Mouse (Mus musculus): ENCODE measurements around the gene Zfp111. TPM values are rescaled to one million over a fixed set of nuclear protein-coding genes. Genes with fewer than 3 reads are reported as not detected.

Zfp111 gene
- total RNA-seq (2021) = 9.5 TPM in 2 replicates
- long read RNA-seq, experiment 1, full-length matches to known transcripts = 4 of 5 reads
- long read RNA-seq, experiment 1, partial matches to known transcripts = 0 of 5 reads
- long read RNA-seq, experiment 1, other reads (novel, unspliced or antisense) = 1 of 5 reads
- long read RNA-seq, experiment 2, full-length matches to known transcripts = 5 of 6 reads
- long read RNA-seq, experiment 2, partial matches to known transcripts = 0 of 6 reads
- long read RNA-seq, experiment 2, other reads (novel, unspliced or antisense) = 1 of 6 reads

DNA sequence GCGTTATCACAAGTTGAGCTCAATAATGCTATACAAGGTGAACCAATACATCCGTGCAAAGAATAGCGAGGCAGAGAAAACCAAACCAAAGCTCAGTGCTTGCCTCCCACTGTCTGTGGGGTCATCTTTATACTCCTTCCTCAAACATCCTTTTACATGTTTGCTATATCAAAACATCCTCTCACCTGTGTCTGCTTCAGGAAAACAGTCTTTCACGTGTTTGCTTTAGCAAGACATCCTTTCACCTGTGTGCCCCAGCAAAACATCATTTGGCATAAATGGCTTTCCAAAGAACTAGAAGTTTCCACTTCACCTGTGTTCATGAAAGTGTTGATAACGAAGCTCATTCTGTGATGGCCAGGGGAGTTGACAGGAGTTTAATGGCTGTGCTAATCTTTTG, at the start of gene Zfp111:
Zfp111 (minus strand) TSS at position 101 of the 400 bp plus-strand sequence.
- DNase-seq = no peak

DNA sequence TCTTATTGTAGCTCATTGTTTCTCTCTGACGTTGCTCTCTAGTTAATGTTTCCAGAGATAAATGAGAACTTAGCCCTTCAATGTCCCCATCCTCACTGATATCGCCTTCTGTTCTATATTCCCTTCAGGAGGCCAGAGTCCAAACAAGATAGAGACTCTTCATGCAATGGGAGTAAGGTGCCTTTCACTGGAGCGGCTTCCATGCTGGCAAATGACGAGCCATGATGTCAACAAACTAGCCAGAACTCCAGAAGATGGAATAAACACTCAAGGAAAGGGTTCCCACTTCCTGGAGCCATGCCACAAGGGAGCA, 48.7 kb upstream of the Zfp111 start:
- no peak for DNase-seq

DNA sequence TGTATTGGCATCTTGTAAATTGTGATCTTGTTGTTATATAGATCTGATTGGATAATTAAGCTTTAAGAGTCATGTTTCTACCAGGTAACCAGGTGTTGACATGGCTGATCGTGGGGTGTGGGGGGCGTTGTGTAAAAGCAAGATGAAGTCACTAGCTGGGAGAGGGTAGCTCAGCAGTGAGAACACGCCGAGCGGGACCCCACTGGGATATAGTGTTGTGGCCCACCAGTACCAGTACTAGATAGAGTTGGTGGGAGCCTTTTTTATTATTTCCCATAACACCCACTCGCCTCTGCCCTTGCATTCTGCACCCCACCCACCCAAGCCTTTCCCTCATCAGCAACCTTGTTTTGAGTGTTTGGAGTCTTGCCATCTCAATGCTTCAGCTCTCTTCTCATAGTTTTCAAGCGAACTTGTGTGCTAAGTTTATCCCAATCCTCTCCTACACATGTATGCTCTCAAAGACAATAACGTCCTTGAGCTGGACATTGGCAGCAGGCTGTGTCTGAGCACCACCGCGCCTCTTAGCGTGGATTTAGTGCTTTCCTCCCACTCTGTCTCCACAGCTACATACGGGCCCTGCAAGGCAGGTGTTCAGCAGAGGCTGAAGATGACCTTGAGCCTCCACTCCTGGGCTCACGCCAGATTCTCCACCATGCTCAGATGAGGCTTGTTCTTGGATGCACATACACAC, 48.2 kb upstream of the Zfp111 start:
- no peak for DNase-seq

DNA sequence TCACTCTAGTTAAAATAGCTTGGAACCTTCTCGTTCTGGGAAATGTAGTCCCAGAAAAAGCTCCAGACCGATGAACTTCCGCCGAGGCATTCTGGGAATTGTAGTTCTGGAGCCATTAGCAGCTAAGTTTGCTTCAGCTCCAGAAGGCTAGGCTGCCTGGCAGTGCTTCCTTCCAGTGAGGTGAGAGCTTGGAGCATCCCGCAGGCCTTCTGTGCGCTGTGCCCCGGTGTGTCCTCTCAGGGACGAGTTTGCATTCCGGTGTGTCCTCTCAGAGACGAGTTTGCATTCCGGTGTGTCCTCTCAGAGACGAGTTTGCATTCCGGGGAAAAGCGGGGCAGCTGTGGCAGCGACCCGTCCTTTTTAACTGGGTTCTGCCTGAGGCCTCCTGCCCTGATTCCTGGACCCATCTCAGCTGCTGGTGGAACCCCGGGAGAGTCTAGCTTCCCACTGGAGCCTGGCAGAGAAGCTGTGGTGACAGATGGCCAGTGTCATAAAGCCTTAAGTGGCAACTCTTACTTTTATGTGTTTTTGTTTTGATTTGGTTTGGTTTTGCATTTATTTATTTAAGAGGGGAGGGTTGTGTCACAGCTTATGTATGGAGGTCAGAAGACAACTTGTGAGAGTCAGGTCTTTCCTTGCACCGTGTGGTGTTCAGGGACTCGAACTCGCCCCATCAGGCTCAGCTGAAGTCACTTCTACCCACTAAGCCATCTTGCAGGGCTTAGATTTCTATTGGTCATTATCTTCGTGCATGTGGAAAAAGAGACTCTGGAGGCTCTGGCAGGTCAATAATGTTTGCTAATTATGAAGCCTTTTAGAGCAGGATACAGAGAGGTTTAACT, 43.6 kb upstream of the Zfp111 start, which contains the start of gene Zfp108:
Zfp108 (plus strand) TSS at position 162 of the 842 bp plus-strand sequence.
- peak; percentile 85 for DNase-seq

DNA sequence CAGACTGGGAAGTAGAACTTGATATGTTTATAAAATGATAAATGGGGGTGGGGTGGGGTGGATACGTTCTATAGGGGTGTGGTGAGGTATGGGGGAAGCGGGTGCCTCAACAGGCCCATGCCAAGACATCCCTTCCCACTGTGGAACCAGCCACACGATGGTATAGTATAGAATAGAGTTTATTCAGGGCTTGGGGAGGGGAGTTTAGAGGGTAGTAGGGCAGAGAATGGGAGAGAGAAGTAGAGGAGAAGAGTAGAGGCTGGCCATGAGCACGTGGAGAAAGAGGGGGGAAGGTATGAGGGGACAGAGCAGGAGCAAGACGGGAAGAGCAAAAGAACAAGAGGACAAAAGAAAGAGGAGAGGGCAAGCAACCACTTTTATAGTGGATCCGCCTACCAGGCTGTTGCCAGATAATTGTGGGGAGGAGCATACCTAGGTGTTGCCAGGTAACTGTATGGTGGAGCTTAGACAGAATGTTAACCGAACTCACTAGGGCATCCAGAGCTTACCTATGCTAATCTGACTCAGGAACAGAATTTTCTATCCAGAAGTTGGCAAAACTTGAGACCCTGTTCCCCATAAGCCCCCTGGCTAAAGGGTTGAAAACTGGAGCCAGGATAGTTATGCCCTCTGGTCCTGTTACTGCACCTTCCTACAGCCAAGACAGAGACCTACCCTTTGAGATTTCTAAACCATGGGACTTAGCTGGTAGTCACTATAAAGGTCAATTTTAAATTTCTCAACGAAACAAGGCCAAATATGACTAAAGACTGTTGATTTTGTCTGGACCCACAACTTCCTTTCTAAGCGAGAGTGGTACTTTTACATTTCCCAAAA, 42.8 kb upstream of the Zfp111 start:
- no peak for DNase-seq

DNA sequence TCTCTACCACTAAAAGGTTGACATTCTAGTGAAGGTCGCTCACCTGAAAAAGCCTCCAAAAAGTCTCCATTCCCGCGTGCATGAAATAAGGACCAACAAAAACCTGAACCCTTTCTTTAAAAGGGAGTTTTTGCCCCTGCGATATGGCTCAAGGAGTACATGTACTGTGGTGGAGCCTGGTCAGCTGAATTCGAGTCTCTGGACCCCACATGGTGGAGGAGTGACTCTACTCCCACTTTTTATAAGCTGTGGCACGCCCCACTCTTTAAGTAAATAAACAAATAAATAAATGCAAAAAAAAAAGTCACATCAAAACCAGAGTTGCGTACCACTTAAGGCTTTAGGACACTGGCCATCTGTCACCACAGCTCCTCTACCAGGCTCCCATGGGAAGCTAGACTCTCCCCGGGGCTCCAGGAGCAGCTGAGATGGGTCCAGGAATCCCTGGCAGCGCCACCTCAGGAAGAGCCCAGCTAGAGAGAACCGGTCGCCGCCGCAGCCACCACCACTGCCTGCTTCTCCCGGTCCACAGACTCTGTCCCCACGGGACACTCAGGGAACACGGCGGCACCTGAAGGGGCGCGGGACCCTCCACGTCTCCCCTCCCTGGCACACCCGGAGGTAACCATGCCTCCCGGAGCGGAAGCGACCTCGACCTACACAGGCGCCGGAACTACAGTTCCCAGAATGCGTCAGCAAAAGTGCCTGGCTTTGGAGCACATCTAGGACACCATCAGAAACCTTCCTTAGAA, 26.0 kb upstream of the Zfp111 start, which contains the start of gene Zfp109:
Zfp109 (minus strand) TSS at position 521 of the 752 bp plus-strand sequence.
- peak; percentile 73 for DNase-seq

DNA sequence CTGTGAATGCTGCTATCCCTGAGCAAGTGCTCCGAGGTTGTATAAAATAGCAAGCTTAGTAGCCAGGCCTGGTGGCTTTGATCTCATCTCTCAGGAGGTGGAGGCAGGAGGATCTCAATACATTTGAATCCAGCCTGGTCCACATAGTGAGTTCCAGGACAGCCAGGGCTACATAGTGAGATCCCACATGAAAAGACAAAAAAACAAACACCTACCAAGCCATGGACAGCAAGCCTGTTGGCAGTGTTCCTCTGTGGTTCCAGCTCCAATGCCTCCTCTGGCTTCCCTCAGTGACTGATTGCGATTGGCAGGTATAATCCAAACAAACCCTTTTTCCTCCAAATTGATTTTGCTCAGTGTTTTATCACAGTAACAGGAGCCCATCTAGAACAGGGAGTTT, 947 bp downstream of the Zfp111 start:
- DNase-seq = no peak

DNA sequence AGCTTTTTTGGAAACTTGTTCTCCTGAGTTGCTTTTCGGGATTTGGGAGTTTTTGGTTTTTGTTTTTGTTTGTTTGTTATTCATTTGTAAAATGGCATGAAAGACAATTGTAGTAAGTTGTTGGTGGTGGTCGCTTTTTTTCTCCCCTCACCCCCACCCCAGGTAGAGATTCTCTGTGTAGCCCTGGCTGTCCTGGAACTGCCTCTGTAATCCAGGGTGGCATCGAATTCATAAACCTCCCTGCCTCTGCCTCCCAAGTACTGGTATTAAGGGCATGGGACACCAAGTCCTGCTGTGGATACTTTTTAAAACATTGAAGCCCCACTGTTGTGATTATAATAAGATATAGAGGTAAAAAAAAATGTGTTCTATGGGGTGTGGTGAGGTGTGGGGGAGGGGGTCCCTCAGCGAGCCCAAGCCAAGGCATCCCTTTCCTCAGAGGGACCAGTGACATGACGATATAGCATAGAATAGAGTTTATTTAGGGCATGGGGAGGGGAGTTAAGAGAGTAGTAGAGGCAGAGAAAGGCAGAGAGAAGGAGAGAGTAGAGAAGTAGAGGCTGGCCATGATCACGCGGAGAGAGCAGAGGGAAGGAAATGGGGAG, 2.9 kb downstream of the Zfp111 start:
- no peak for DNase-seq

DNA sequence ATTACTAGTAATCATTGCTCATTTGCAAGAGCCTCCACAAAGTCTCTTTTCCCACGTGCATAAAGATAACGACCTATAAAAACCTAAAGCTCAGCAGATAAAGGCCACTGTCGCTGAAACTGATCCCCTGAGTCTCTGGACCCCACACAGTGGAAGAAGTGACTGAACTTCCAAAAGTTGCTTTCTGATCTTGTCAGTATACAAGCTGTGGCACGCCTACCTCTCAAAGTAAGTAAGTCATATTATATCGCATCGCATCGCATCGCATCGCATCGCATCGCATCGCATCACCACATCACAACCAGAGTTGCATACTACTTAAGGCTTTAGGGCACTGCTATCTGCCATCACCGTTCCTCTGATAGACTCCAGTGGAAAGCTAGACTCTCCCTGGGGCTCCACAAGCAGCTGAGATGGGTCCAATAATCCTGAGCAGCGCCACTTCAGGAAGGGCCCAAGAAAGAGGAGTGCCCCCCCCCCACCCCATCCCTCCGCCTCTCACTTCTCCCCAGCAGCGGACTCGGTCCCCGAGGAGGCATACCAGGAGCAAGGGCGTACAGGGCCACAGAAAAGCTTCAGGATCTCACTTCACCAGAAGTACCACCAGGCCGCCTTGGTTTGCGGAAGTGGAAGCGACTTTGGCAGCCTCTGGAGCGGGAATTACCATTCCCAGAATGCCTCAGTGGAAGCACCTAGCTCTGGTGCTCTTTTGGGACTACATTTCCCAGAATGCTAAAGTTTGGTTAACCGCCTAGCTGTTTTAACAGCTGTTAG, 3.6 kb downstream of the Zfp111 start:
- peak; percentile 78 for DNase-seq

DNA sequence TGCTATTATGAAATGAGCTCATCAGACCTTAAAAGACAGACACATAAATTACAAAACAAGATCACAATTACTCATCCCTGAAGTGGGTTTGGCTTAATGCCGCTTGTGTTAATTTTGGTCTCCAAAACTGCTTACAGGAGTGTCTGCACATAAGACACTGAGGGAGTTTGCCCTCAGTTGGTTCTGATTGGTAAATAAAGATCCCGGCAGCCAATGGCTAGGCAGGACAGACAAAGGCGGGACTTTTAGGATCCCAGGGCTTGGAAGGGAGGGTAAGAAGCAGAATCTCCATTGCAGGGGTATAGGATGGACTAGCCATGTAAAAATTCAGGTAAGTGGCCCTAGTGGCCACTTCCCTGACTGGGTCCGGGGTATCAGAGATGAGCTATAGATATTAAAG, 14.3 kb downstream of the Zfp111 start:
- DNase-seq = no peak

DNA sequence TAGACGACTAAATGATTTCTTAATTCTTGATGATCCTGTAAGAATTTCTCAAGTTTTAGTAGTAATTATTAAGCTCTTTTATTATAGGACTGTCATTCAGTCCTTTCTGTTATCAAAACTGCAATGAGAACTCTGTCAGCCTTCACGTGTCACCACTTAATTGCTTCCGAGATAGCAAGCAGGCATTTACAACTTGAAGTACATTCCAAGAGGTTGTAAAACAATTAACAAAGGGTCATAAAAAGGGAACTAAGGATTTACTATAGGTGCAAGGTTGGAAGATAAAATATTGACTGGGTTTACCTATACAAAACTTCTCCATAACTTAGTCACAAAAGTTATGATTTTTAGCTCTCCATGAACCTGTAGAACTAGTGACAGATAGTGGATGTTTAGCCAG, 18.1 kb downstream of the Zfp111 start:
- DNase-seq = no peak

DNA sequence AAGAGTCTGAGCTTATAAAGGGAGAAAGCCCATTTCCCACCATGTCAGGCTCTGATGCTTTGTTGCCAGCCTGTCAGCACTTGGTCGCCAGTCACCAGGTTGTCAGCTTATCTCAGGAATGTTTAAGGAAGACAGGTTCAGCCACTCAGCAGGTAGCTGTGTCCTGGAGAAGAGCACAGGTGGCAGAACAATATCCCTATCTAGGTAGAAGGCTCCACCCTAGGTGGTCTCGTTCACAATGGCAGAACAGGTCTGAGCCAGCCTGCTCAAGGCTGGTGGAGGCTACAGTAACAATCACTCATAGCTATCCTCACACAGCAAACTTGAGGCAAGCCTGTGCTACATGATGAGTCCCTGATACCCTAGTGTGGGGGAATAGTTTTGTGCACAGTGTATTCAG, 19.9 kb downstream of the Zfp111 start:
- DNase-seq = no peak

DNA sequence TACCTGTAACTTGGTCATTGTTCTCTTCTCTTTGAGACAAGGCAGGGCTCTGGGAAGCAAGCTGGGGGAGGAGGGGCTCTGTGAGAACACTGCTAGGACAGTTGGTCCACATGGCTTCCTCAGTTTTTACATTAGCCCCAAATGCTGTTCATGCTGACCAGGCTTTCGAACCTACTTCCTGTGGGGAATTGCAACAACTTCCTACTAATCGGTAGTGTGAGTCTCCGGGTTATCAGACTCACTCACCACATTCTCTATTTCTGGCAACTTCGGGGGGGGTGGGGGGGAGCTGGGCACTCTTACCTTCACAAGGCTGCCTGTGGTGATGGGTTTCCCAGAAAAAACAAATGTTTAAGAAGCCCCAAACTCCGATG, 21.7 kb downstream of the Zfp111 start:
- DNase-seq = no peak

DNA sequence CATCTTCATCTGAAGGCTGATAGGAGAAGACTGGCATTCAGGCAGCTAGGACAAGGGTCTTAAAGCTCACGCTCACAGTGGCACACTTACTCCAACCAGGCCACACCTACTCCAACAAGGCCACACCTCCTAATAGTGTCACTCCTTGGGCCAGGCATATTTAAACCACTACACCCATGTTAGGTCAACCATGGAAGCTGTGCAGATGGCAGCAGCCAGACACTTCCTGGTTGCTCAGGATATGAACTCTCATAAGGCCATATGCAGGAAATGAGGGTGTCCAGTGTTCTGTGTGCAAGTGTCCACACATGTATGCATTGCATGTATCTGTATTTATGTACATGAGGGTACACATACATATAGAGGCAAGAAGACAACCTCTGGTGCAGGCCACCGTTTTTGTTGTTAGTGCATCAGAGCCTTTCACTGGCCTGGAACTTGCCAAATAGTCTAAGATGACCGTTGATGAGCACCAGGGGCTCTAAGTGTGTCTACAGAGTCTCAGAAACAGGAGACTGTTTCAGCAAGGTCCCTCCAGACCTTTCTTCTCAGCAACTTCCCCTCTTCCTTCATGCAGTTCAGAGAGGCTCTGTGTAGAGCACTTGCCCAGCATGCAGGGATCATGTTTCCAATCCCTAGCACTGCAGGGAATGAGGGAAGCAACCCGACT, 22.2 kb downstream of the Zfp111 start:
- DNase-seq = no peak

DNA sequence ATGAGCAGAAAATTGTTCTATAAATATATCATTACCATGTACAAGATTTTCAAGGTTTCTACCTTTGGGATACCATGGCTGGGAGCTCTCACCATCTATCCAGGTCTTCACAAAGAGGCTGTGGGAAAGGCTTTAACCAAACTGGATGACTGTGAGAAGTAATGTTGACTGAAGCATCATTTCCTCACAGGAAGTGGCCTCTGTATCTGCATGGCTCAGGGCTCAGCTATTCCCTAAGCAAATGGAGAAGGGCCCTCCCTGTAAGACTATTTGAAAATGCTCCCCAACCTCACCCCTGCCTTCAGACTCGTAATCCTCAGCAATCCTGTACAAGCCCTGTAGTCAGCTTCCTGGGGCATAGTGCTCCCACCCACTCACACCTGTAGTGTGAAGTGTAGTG, 23.6 kb downstream of the Zfp111 start:
- no peak for DNase-seq

DNA sequence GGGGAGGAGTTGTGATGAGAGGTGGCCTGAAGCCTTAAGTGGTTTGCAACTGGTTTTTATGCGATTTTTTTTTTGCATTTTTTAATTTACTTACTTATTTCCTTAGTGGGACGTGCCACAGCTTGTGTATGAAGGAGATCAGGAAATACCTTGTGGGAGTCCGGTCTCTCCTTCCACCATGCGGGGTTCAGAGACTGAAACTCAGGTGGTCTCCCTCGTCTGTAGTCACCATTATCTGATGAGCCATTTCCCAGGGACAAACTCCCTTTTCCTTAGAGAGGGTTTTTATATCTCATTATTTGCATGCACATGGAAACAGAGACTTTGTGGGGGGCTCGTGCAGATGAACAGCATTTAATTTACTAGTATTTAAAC, 35.9 kb downstream of the Zfp111 start:
- no peak for DNase-seq

DNA sequence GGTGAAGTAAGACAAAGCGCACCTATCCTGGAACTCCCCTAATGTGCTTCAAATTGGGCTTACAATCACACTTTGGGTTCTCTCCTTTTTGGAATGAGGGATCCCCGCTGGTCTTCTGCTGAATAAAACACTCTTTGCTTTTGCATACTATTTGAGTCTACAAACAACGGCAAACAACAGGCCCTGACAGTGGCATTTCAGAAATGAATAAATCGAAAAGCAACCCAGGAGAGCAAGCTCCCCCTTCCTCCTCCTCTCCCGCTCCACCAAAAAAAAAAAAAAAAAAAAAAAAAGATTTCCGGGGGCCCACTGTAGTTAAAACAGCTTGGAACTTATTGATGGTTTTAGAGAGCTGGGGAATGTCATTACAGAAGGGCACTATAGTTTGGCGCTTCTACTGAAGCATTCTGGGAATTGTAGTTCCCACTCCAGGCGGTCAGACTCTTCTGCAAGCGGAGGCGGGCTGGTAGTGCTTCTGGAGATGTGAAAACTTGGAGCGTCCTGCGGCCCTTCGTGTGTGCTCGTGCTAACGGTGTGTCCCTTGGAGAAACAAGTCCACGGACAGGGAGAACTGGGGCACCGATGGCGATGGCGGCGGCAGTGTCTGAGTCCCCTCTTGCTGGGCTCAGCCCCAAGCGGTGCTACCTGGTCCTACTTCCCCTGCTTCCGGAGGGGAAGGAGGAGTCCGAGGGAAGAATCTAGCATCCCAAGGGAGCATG, 36.5 kb downstream of the Zfp111 start, which contains the start of gene Zfp114:
Zfp114 (plus strand) TSS at position 443 of the 719 bp plus-strand sequence.
- peak; percentile 80 for DNase-seq

DNA sequence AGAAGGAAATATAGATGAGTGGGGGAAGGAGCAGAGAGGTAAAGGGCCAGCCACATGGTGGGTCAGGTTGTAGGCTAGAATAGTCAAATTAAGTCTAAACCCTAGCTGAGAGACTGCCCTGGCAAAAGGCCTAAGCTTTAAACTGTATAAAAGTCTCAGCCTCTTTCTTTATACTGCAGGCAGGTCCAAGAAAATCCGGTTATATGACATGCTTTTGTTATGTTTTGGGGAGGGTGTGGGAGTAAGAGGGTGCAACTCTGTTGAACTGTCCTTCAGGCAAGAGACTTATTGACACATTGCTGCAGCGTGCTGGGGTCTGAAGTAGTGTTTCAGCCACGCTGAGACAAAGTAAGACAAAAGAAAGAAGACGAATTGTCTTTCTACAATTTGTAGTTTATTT, 39.1 kb downstream of the Zfp111 start:
- no peak for DNase-seq

DNA sequence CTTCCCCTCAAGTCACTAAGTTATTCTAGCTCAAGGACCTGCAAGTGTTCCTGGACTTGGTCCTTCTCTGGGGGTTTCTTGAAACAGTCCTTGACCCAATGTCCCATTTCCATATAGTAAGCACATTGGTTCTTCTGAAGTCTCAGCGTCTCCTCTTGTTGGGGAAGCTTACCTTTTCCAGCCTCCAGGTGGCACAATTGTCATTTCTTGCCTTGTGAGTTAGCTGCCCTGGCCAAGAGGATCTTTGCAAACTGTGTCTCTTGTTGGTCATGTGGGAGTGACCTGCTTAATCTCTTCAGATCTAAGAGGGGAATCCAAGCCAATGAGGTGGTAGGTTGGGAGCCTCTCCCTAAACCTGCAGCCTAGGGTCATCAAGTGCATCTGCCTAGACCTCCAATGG, 58.0 kb downstream of the Zfp111 start:
- peak; percentile 28 for DNase-seq
